Mouse (Mus musculus) CH12.LX (cell line): Measurements from ENCODE around the gene Lpar6. TPM values are rescaled to one million over a fixed set of nuclear protein-coding genes. Genes with fewer than 3 reads are reported as not detected.

Experiments used
- DNase-seq: peaks from one replicate; pipeline ENCODE4 v3.0.0-alpha.2; 2013; ENCODE audit errors: extremely low read depth
- H3K27ac ChIP-seq: 2 replicates; pipeline ENCODE4 v1.5.1; 2012; ENCODE audit warnings: low read depth, mild to moderate bottlenecking, control low read depth, moderate library complexity; ENCODE audit not compliant: insufficient read depth
- H3K27me3 ChIP-seq: replicated peaks from 2 replicates; pipeline ENCODE3; 2012; ENCODE audit warnings: inconsistent platforms
- H3K36me3 ChIP-seq, 2 experiments: replicated peaks in 1 of 2; 2 replicates each; pipeline versions ENCODE3 to v1.6.1; 2012; ENCODE audit warnings: inconsistent platforms in 1 of 2, low read length in 1 of 2, mild to moderate bottlenecking in 1 of 2, mixed read lengths in 1 of 2, moderate library complexity in 1 of 2; ENCODE audit not compliant: control insufficient read depth in 1 of 2, insufficient read depth in 1 of 2
- H3K4me1 ChIP-seq, 2 experiments: 2 replicates each; pipeline ENCODE4 v1.6.1; 2012; ENCODE audit warnings: inconsistent platforms in 1 of 2, moderate library complexity in 1 of 2; ENCODE audit not compliant: insufficient read depth in 2 of 2, control insufficient read depth in 1 of 2
- H3K4me2 ChIP-seq: 2 replicates; pipeline ENCODE4 v1.6.1; 2012; ENCODE audit warnings: low read depth, mild to moderate bottlenecking, control low read depth; ENCODE audit not compliant: poor library complexity, insufficient read depth, severe bottlenecking
- H3K4me3 ChIP-seq, 3 experiments: fragments of 150-350 bp in 1 of 3; sonication (generic) in 1 of 3; replicated peaks in 1 of 3; 2 replicates each; pipeline versions ENCODE3 to v1.5.1; 2011 to 2012; ENCODE audit warnings: low read depth in 2 of 3, low read length in 2 of 3, mild to moderate bottlenecking in 2 of 3, moderate library complexity in 2 of 3, control low read depth in 1 of 3, improper control_type of control experiment in 1 of 3, inconsistent platforms in 1 of 3, mixed read lengths in 1 of 3; ENCODE audit not compliant: poor library complexity in 1 of 3
- H3K79me2 ChIP-seq: replicated peaks from 2 replicates; pipeline ENCODE4 v1.6.1; 2012; ENCODE audit warnings: mild to moderate bottlenecking, moderate library complexity; ENCODE audit not compliant: control insufficient read depth, poor library complexity, insufficient read depth, severe bottlenecking; ENCODE audit errors: extremely low read depth
- H3K9ac ChIP-seq: 2 replicates; pipeline ENCODE4 v1.6.1; 2012; ENCODE audit warnings: low read depth, mild to moderate bottlenecking, control low read depth, moderate library complexity; ENCODE audit not compliant: insufficient read depth
- H3K9me3 ChIP-seq: replicated peaks from 2 replicates; pipeline ENCODE3; 2012; ENCODE audit warnings: low read length, inconsistent platforms, mixed read lengths
- BHLHE40 ChIP-seq: IDR thresholded peaks from 2 replicates; pipeline ENCODE4 v1.6.1; 2011; ENCODE audit warnings: mild to moderate bottlenecking, low read depth, low read length, improper control_type of control experiment
- CHD1 ChIP-seq: IDR thresholded peaks from 2 replicates; pipeline ENCODE4 v1.6.1; 2012; ENCODE audit warnings: low read depth, low read length, improper control_type of control experiment, inconsistent platforms
- CHD2 ChIP-seq: IDR thresholded peaks from 2 replicates; pipeline ENCODE4 v1.6.1; 2011; ENCODE audit warnings: low read length, improper control_type of control experiment
- CTCF ChIP-seq, 2 experiments: IDR thresholded peaks in 1 of 2; conservative IDR thresholded peaks in 1 of 2; 2 replicates each; pipeline ENCODE4 v1.5.1; 2011 to 2012; ENCODE audit warnings: low read depth in 2 of 2, low read length in 2 of 2, improper control_type of control experiment in 1 of 2, inconsistent platforms in 1 of 2, mild to moderate bottlenecking in 1 of 2, moderate library complexity in 1 of 2
- EP300 ChIP-seq: IDR thresholded peaks from 2 replicates; pipeline ENCODE4 v1.6.1; 2011; ENCODE audit warnings: low read length, improper control_type of control experiment
- MAX ChIP-seq: IDR thresholded peaks from 2 replicates; pipeline ENCODE4 v1.6.1; 2011; ENCODE audit warnings: low read length, improper control_type of control experiment
- NELFE ChIP-seq: IDR thresholded peaks from 2 replicates; pipeline ENCODE4 v1.6.1; 2011; ENCODE audit warnings: low read depth, low read length, improper control_type of control experiment
- SMC3 ChIP-seq: IDR thresholded peaks from 2 replicates; pipeline ENCODE4 v1.6.1; 2011; ENCODE audit warnings: low read depth, low read length, improper control_type of control experiment
- TBP ChIP-seq: conservative IDR thresholded peaks from 2 replicates; pipeline ENCODE4 v1.6.1; 2011; ENCODE audit warnings: low read depth, low read length, improper control_type of control experiment
- TCF12 ChIP-seq: IDR thresholded peaks from 2 replicates; pipeline ENCODE4 v1.6.1; 2014; ENCODE audit warnings: low read depth, mild to moderate bottlenecking, inconsistent platforms, low read length, improper control_type of control experiment
- ZC3H11A ChIP-seq: IDR thresholded peaks from 2 replicates; pipeline ENCODE4 v1.6.1; 2012; ENCODE audit warnings: low read depth, mild to moderate bottlenecking, inconsistent platforms, low read length, improper control_type of control experiment
- ZKSCAN1 ChIP-seq: IDR thresholded peaks from 2 replicates; pipeline ENCODE4 v1.6.1; 2012; ENCODE audit warnings: low read depth, inconsistent platforms, low read length, improper control_type of control experiment, borderline replicate concordance
- ZMIZ1 ChIP-seq: IDR thresholded peaks from 2 replicates; pipeline ENCODE4 v1.6.1; 2012; ENCODE audit warnings: low read depth, mild to moderate bottlenecking, inconsistent platforms, low read length, improper control_type of control experiment
- ZNF384 ChIP-seq: IDR thresholded peaks from 2 replicates; pipeline ENCODE4 v1.6.1; 2012; ENCODE audit warnings: low read depth, low read length, improper control_type of control experiment, inconsistent platforms
- dilution Hi-C: fragments of 300-500 bp; cut with MboI; formaldehyde crosslinking; loops from 2 replicates; pipeline ENCODE4 v1.14.3; 2020; ENCODE audit warnings: low sequenced_read_pairs; ENCODE audit not compliant: extremely low pct_unique_long_range_greater_than_20kb, extremely low pct_ligation_motif_present
- in situ Hi-C: fragments of 300-500 bp; cut with MboI; formaldehyde crosslinking; loops from 3 replicates; pipeline ENCODE4 v1.14.3; 2019; ENCODE audit warnings: low sequenced_read_pairs, low pct_ligation_motif_present, low pct_unique_long_range_greater_than_20kb, mixed read lengths
- polyA plus RNA-seq: library from polyadenylated mRNA; unstranded; fragments of >175 nt; gene quantifications from 2 replicates; pipeline ENCODE4 v1.2.1, GENCODE M21; 2012; ENCODE audit warnings: low read depth; ENCODE audit not compliant: insufficient read length
- total RNA-seq, 2 experiments: library from RNA; depleted of rRNA; stranded (reverse); fragments of 300-350 nt in 1 of 2; fragments of >200 nt in 1 of 2; gene quantifications; 2 replicates each; pipeline ENCODE4 v1.2.3; 2012 to 2014

Gene Lpar6
- total and polyA plus RNA-seq, 3 experiments, result 2.9 to 6.4 (median 3.2) TPM

- Histone ChIP-seq H3K79me2 (no peaks in the 10 kb centered on the region), H3K27ac (no peak overlapping the region), H3K9me3 (no peaks in the 10 kb centered on the region), H3K9ac (no peak overlapping the region), H3K4me2 (no peak overlapping the region), H3K4me3 (no peak overlapping the region), H3K36me3 (peaks cover 27 to 31% of the 10 kb centered on the region in 2 experiments), H3K27me3 (no peaks in the 10 kb centered on the region), H3K4me1 (no peaks in the 10 kb centered on the region)
- dilution Hi-C loops (no loop called here), in situ Hi-C loops (no loop called here)
- no peak for TF ChIP-seq TCF12
- no peak for TF ChIP-seq ZMIZ1
- no peak for TF ChIP-seq CHD2
- no peak for TF ChIP-seq ZC3H11A
- no peak for DNase-seq
Measured at GRCm38 (mm10) chr14:73201447-73201846, 36.2 kb upstream of the Lpar6 start.

- Histone ChIP-seq H3K9me3 (no peaks in the 10 kb centered on the region), H3K36me3 (peaks cover 15 to 16% of the 10 kb centered on the region in 2 experiments), H3K9ac (no peak overlapping the region), H3K4me1 (peaks cover 0 to 3% of the 10 kb centered on the region in 2 experiments; a peak in 1 of 4 replicates), H3K79me2 (no peaks in the 10 kb centered on the region), H3K4me3 (no peak overlapping the region), H3K27me3 (no peaks in the 10 kb centered on the region), H3K4me2 (no peak overlapping the region), H3K27ac (no peak overlapping the region)
- in situ Hi-C loops, result no loop called here
- no peak for DNase-seq
- dilution Hi-C loops, result no loop called here
- no peak for TF ChIP-seq CHD1
- no peak for TF ChIP-seq BHLHE40
- no peak for TF ChIP-seq MAX
- no peak for TF ChIP-seq EP300
- TF ChIP-seq NELFE, result no peak
- TF ChIP-seq ZNF384, result no peak
Measured at GRCm38 (mm10) chr14:73204016-73204415, 33.7 kb upstream of the Lpar6 start.

- TF ChIP-seq TBP (no peak), ZKSCAN1 (no peak), CTCF (conservative IDR thresholded peaks at IDR 0.05 in 1 of 2, IDR thresholded peaks at IDR 0.05 in 1 of 2; ENCODE audit: low read depth in 2 of 2, low read length in 2 of 2) (no peak), SMC3 (no peak), ZC3H11A (no peak)
- TF ChIP-seq, all 38 proteins: peak for 0
- Histone ChIP-seq H3K27me3 (no peaks in the 10 kb centered on the region), H3K4me2 (no peak overlapping the region; the same call in 1 of the 2 replicates), H3K9me3 (no peaks in the 10 kb centered on the region), H3K36me3 (peaks cover 11 to 17% of the 10 kb centered on the region in 2 experiments), H3K9ac (no peak overlapping the region), H3K79me2 (no peaks in the 10 kb centered on the region), H3K4me3 (no peak overlapping the region), H3K4me1 (peaks cover 0 to 15% of the 10 kb centered on the region in 2 experiments; a peak in 2 of 4 replicates), H3K27ac (no peak overlapping the region)
- DNase-seq, result no peak
- in situ Hi-C loops (no loop called here), dilution Hi-C loops (no loop called here)
Measured at GRCm38 (mm10) chr14:73209262-73209661, 28.4 kb upstream of the Lpar6 start.
